Mouse (Mus musculus) lung, adult 2 months (tissue): ENCODE results near the gene Tacc2.

ENCODE experiments used
- CTCF ChIP-seq: fragments of 200-500 bp; IDR thresholded peaks from 2 replicates; pipeline ENCODE4 v1.5.1; 2011; ENCODE audit warnings: mild to moderate bottlenecking, low read length, control low read depth; ENCODE audit not compliant: insufficient read depth
- POLR2A ChIP-seq: fragments of 200-500 bp; IDR thresholded peaks from 2 replicates; pipeline ENCODE4 v1.6.1; 2011; ENCODE audit warnings: low read depth, mild to moderate bottlenecking, control low read depth, low read length, borderline replicate concordance; ENCODE audit errors: extremely low read depth

DNA sequence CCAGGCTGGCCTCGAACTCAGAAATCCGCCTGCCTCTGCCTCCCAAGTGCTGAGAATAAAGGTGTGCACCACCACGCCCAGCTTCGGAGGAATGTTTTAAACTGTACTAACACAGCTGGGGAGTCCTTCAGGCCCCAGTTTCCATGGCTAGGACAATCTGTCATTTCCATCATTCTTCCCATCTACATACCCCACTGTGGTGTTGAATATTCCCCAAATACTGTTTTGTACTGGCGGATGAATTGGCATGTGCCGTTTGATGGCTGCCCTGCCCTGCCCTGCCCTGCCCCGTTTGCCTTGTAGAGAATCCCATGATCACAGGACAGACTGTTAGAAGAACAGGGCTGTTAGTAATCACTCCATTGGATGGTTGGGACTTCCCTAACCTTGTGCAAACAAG is 134.6 kb downstream of the Tacc2 start:
- no peak for TF ChIP-seq CTCF
- no peak for TF ChIP-seq POLR2A
